Comparison of ENCODE assay signal across 21 mouse cellular contexts in genomic region chr9:35170071-35170470, GRCm38 (mm10).
"Had no signal": no experiment of that assay in that cellular context is flagged by ENCODE, and none has a peak within 500 bp of the region (broad histone marks: within the 10 kb centered on the region; RNA-seq: fewer than 3 reads in every experiment).

No protein-coding gene starts in this region.

- H3K9me3 ChIP-seq: lung, embryonic 15.5 days; midbrain, embryonic 10.5 days; midbrain, embryonic 12.5 days; neural tube, embryonic 13.5 days; neural tube, embryonic 15.5 days had no signal

- H3K4me3 ChIP-seq: lung, embryonic 15.5 days; midbrain, embryonic 10.5 days; midbrain, embryonic 12.5 days; myocyte; neural tube, embryonic 13.5 days; neural tube, embryonic 15.5 days had no signal

- DNase-seq: liver, postnatal 0 days; lung, adult 2 months; lung, postnatal 14 days; lung, postnatal 36 days; midbrain, embryonic 14.5 days; retina, postnatal 1 day; right cerebral cortex, postnatal 25 days; right cerebral cortex, postnatal 4 days; spleen, adult 18-20 months; thymus, adult 18-20 months; thymus, postnatal 14 days; thymus, postnatal 36 days had no signal

- H3K27me3 ChIP-seq: lung, embryonic 15.5 days; midbrain, embryonic 12.5 days; neural tube, embryonic 13.5 days; neural tube, embryonic 15.5 days had no signal

- H3K9ac ChIP-seq: liver, postnatal 0 days; lung, embryonic 15.5 days; midbrain, embryonic 12.5 days; neural tube, embryonic 13.5 days; neural tube, embryonic 15.5 days had no signal

- ATAC-seq: liver, postnatal 0 days; lung, postnatal 0 days; midbrain, embryonic 16.5 days had no signal

- H3K27ac ChIP-seq: lung, embryonic 15.5 days; macrophage; midbrain, embryonic 10.5 days; midbrain, embryonic 12.5 days; neural tube, embryonic 13.5 days; neural tube, embryonic 15.5 days had no signal

- H3K4me2 ChIP-seq: lung, embryonic 15.5 days; midbrain, embryonic 12.5 days; neural tube, embryonic 13.5 days; neural tube, embryonic 15.5 days had no signal
